Mouse (Mus musculus): ENCODE results near the gene Tppp. TPM values are rescaled to one million over a fixed set of nuclear protein-coding genes. Genes with fewer than 3 reads are reported as not detected.
"Not testable (repeated sequence)": the region's sequence is repeated elsewhere in the genome, so short reads cannot be mapped to it uniquely, and the experiment has no call there.

Gene Tppp
- polyA plus RNA-seq, 1 experiment = 7.0 TPM

- Histone ChIP-seq H3K36me3 (ENCODE audit: control insufficient read depth, insufficient read depth, low read length) (no peaks in the 10 kb centered on the region), H3K27me3 (ENCODE audit: control insufficient read depth, insufficient read depth, low read length) (no peaks in the 10 kb centered on the region), H3K4me1 (replicated peaks; ENCODE audit: control insufficient read depth, insufficient read depth, low read length) (no peaks in the 10 kb centered on the region), H3K27ac (ENCODE audit: control insufficient read depth, insufficient read depth, low read length) (no peak overlapping the region), H3K4me3 (ENCODE audit: control insufficient read depth, insufficient read depth, low read length) (peak overlapping the region; percentile 21)
- TF ChIP-seq POLR2A (IDR thresholded peaks at IDR 0.05; ENCODE audit: control insufficient read depth, extremely low read depth, insufficient read depth, low read length, poor library complexity) (no peak), CTCF (IDR thresholded peaks at IDR 0.05; ENCODE audit: borderline replicate concordance, control insufficient read depth, extremely low read depth, insufficient read depth, low read length, poor library complexity) (no peak)
- WGBS = 33% methylated on average over 11 of the region's 11 CpGs
- DNase-seq = no peak
These were observed 53.3 kb downstream of the Tppp start for GRCm38 (mm10) chr13:74062378-74063128.

GRCm38 (mm10) chr13:74063340-74064050 lies 54.3 kb downstream of the Tppp start:
- Histone ChIP-seq H3K27me3 (ENCODE audit: control insufficient read depth, insufficient read depth, low read length) (no peaks in the 10 kb centered on the region), H3K36me3 (ENCODE audit: control insufficient read depth, insufficient read depth, low read length) (no peaks in the 10 kb centered on the region), H3K27ac (ENCODE audit: control insufficient read depth, insufficient read depth, low read length) (no peak overlapping the region), H3K4me1 (replicated peaks; ENCODE audit: control insufficient read depth, insufficient read depth, low read length) (no peaks in the 10 kb centered on the region), H3K4me3 (ENCODE audit: control insufficient read depth, insufficient read depth, low read length) (no peak overlapping the region)
- 100% methylated on average over 1 of the region's 1 CpGs for WGBS
- TF ChIP-seq POLR2A (IDR thresholded peaks at IDR 0.05; ENCODE audit: control insufficient read depth, extremely low read depth, insufficient read depth, low read length, poor library complexity) = no peak
- TF ChIP-seq CTCF (IDR thresholded peaks at IDR 0.05; ENCODE audit: borderline replicate concordance, control insufficient read depth, extremely low read depth, insufficient read depth, low read length, poor library complexity) = no peak
- DNase-seq = no peak

GRCm38 (mm10) chr13:74066576-74066975 lies 57.4 kb downstream of the Tppp start:
- no peaks in the 10 kb centered on the region for H3K36me3 ChIP-seq (ENCODE audit: control insufficient read depth, insufficient read depth, low read length)
- DNase-seq = no peak
- H3K27me3 ChIP-seq (ENCODE audit: control insufficient read depth, insufficient read depth, low read length) = no peaks in the 10 kb centered on the region
- TF ChIP-seq POLR2A (IDR thresholded peaks at IDR 0.05; ENCODE audit: control insufficient read depth, extremely low read depth, insufficient read depth, low read length, poor library complexity) (no peak), CTCF (IDR thresholded peaks at IDR 0.05; ENCODE audit: borderline replicate concordance, control insufficient read depth, extremely low read depth, insufficient read depth, low read length, poor library complexity) (no peak)
- H3K4me3 ChIP-seq (ENCODE audit: control insufficient read depth, insufficient read depth, low read length) = no peak overlapping the region
- no peaks in the 10 kb centered on the region for H3K4me1 ChIP-seq (replicated peaks; ENCODE audit: control insufficient read depth, insufficient read depth, low read length)
- no peak overlapping the region for H3K27ac ChIP-seq (ENCODE audit: control insufficient read depth, insufficient read depth, low read length)
- 94% methylated on average over 1 of the region's 1 CpGs for WGBS

DNA sequence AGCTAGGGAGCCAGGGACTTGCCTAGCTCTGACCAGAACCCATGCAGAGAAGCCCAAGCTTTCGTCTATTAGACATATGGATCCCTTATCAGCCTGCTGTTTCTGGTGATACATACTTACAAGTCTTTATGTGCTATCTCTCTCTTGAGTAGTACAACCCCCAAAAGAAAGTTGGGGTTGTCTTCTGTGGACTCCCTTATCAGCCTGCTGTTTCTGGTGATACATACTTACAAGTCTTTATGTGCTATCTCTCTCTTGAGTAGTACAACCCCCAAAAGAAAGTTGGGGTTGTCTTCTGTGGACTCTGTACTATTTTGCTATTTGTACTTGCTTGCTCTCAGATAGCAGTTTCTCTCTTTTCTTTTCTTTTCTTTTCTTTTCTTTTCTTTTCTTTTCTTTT lies 62.0 kb downstream of the Tppp start:
- DNase-seq; H3K27me3 ChIP-seq (ENCODE audit: control insufficient read depth, insufficient read depth, low read length); H3K4me1 ChIP-seq (replicated peaks; ENCODE audit: control insufficient read depth, insufficient read depth, low read length); H3K27ac ChIP-seq (ENCODE audit: control insufficient read depth, insufficient read depth, low read length); H3K36me3 ChIP-seq (ENCODE audit: control insufficient read depth, insufficient read depth, low read length); H3K4me3 ChIP-seq (ENCODE audit: control insufficient read depth, insufficient read depth, low read length): not testable (repeated sequence)
- WGBS = 79% methylated on average over 1 of the region's 1 CpGs

GRCm38 (mm10) chr13:74071714-74072113 lies 62.5 kb downstream of the Tppp start:
- no peak for DNase-seq
- WGBS = 87% methylated on average over 3 of the region's 3 CpGs
- no peaks in the 10 kb centered on the region for H3K36me3 ChIP-seq (ENCODE audit: control insufficient read depth, insufficient read depth, low read length)
- no peak for TF ChIP-seq POLR2A (IDR thresholded peaks at IDR 0.05; ENCODE audit: control insufficient read depth, extremely low read depth, insufficient read depth, low read length, poor library complexity)
- no peak for TF ChIP-seq CTCF (IDR thresholded peaks at IDR 0.05; ENCODE audit: borderline replicate concordance, control insufficient read depth, extremely low read depth, insufficient read depth, low read length, poor library complexity)
- H3K27me3 ChIP-seq (ENCODE audit: control insufficient read depth, insufficient read depth, low read length) = no peaks in the 10 kb centered on the region
- H3K27ac ChIP-seq (ENCODE audit: control insufficient read depth, insufficient read depth, low read length) = no peak overlapping the region
- no peak overlapping the region for H3K4me3 ChIP-seq (ENCODE audit: control insufficient read depth, insufficient read depth, low read length)
- no peaks in the 10 kb centered on the region for H3K4me1 ChIP-seq (replicated peaks; ENCODE audit: control insufficient read depth, insufficient read depth, low read length)

- Histone ChIP-seq H3K27me3 (ENCODE audit: control insufficient read depth, insufficient read depth, low read length) (no peaks in the 10 kb centered on the region), H3K4me1 (replicated peaks; ENCODE audit: control insufficient read depth, insufficient read depth, low read length) (no peaks in the 10 kb centered on the region), H3K36me3 (ENCODE audit: control insufficient read depth, insufficient read depth, low read length) (no peaks in the 10 kb centered on the region), H3K27ac (ENCODE audit: control insufficient read depth, insufficient read depth, low read length) (no peak overlapping the region), H3K4me3 (ENCODE audit: control insufficient read depth, insufficient read depth, low read length) (no peak overlapping the region)
- TF ChIP-seq CTCF (IDR thresholded peaks at IDR 0.05; ENCODE audit: borderline replicate concordance, control insufficient read depth, extremely low read depth, insufficient read depth, low read length, poor library complexity) (no peak), POLR2A (IDR thresholded peaks at IDR 0.05; ENCODE audit: control insufficient read depth, extremely low read depth, insufficient read depth, low read length, poor library complexity) (no peak)
- no peak for DNase-seq
- WGBS = 91% methylated on average over 7 of the region's 7 CpGs
These were observed 64.2 kb downstream of the Tppp start for GRCm38 (mm10) chr13:74073369-74073768.

Other genes with a start within 250 kb of the Tppp start
- 4.4 and 4.7 TPM in 2 replicates for gene Nkd2, start 161.8 kb upstream of the Tppp start, polyA plus RNA-seq (2012; rRNA removed)
- 3.7 and 4.9 TPM in 2 replicates for gene Trip13, start 71.6 kb upstream of the Tppp start, polyA plus RNA-seq (2012; rRNA removed)
- gene Brd9, start 71.6 kb upstream of the Tppp start, polyA plus RNA-seq (2012; rRNA removed) = 51.8 and 60.6 TPM in 2 replicates
- gene Zdhhc11, start 45.6 kb upstream of the Tppp start, polyA plus RNA-seq (2012; rRNA removed) = 0.08 TPM in 1 of 2 replicates, not detected in the other
- gene Cep72, start 52.9 kb downstream of the Tppp start, polyA plus RNA-seq (2012; rRNA removed) = 11.1 and 13.6 TPM in 2 replicates
- gene Slc9a3, start 112.0 kb downstream of the Tppp start, polyA plus RNA-seq (2012; rRNA removed) = 0.20 and 0.27 TPM in 2 replicates
- 36.1 and 45.6 TPM in 2 replicates for gene Exoc3, start 199.3 kb downstream of the Tppp start, polyA plus RNA-seq (2012; rRNA removed)